Mouse (Mus musculus): Measurements from ENCODE around the gene Kbtbd12.

Kbtbd12 gene

DNA sequence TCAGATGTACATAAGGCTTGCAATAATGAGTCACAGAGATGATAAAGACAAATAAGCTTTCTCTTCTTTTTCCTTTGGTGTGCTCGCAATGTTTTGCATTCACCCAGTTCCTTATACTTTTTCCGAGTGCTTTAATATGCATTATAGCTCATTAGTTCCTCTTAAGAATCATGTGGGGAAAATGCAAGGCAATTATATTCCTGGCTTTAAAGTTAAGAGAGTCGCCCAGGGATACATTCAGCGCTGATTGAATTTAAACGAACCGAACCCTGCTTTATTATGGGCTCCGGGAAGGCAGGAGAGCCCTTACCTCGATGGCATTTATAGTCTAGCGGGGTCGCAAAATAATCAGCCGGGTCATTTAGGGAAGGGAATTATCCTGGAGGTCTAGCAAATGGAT lies 10.8 kb downstream of the Kbtbd12 start:
- no peak for DNase-seq (ENCODE audit: low spot score in 2 of 2)

DNA sequence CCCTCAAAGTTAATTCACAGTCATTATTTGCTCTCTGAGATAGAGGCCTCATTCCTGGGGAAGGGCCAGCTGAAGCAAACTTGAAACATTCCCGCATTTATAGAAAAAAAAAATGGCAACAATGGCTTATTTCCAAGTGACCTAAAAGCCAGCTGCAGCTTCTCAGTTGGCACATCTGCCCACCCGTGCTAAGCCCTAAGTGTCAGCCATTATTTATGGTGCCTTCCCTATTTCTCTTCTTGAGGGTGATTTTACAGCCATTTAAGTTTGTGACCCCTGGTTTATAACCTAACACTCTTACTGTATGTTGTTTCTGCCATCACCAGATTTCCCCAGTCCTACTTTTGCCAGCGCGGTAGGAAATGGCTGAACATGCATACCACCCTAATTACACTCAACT lies 11.3 kb downstream of the Kbtbd12 start:
- no peak for DNase-seq (ENCODE audit: low spot score in 2 of 2)

DNA sequence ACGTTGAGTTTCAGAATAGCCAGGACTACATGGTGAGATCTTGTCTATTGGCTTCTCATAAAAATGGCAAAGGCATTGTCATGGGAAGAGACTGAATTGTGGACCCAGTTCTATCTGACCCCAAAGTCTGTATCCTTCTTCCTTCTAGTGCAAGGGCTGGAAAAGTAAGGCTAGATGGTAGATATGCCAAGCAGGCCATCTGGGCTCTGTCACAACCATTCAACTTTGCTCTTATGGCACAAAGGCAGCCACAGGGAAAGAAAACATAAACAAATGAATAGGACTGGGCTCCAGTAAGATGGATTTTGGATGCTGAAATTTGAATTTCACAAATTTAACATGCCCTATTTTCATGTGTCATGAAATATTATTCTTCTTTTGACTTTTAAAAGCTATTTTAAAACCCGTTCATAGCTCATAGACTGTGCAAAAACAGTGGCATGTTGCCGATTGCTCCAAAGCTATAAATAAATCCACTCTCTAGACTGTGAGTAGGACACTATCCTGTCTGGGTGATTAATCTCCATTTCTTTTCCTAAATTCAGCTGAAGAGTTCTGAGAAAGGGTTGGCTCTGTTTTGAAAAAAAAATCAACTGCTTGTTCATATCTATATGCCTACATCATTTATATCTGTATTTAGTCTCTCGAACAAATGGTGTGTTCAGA lies 15.8 kb downstream of the Kbtbd12 start:
- peak in 1 of 2 experiments; percentile 23 for DNase-seq (ENCODE audit: low spot score in 2 of 2)

DNA sequence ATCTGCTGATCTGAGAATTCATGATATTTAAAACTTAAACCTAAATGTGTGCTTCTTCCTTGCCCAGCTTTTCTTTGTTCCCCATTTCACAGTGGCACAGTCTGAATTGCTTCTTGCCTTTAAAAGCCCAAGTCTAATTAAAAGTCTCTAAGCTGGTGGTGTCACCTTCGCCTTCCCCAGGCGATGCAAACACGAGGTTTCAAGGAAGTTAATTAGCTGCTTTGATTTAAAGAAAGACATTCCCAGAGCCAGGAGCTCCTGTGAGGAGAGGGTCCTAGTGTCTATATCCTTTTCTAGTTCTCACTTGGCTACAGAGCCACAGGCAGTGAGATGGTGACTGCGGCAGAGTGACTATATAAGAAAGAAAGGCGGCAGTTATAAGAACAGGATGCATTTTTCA lies 18.2 kb downstream of the Kbtbd12 start:
- no peak for DNase-seq (ENCODE audit: low spot score in 2 of 2)

DNA sequence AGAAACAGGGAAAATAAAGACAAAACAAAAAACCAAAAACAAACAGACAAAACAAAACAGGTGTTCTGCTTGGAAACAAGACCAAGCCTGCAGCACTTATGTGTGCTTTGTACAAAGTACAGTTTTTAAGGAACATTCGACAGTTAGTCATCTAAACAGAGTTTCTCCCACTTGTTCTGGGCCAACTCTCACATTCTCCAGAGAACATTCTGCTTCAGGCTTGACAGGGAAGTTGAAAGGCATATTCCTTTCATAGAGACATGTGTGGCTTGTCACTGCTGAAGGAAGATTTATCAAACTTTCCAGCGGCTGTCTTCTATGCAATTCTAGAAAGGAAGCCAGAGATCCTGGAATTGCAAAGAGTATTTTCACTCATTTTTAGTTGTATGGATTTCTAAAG lies 22.4 kb downstream of the Kbtbd12 start:
- no peak for DNase-seq (ENCODE audit: low spot score in 2 of 2)

DNA sequence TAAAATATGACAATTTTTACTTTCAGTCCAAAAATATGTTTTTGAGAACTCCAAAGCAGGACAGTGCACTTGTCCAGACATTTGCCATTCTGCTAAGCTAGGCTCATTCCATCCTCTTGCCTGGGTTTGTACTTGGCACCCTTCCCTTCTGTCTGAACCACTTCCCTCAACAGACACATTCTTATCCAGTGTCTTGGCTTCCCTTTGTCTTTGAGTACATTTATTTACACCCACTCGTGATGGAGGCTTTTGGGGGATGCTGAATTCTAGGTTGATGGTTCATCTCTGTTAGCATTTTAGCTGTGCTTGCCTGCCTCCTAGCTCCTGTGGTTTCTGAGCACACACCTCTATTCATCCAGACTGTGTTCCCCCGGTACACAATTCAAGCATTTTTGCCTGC lies 31.3 kb downstream of the Kbtbd12 start:
- DNase-seq (ENCODE audit: low spot score in 2 of 2), result no peak

DNA sequence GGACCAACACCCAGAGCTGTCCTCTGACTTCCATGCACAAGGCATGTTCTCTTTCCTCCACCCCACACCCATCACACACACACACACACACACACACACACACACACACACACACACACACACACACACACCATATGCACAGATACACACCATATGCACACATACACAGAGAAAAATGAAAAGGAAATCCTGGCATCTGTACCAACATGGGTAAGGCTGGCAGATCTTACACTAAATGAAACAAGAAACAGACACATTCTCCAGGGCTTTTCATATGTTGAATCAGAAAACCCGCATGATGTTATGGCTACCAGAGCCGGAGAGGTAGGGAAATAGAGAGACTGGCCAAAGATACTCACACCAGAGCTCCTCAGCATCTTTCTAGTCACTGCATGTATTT lies 32.0 kb downstream of the Kbtbd12 start:
- DNase-seq (ENCODE audit: low spot score in 2 of 2), result no peak

DNA sequence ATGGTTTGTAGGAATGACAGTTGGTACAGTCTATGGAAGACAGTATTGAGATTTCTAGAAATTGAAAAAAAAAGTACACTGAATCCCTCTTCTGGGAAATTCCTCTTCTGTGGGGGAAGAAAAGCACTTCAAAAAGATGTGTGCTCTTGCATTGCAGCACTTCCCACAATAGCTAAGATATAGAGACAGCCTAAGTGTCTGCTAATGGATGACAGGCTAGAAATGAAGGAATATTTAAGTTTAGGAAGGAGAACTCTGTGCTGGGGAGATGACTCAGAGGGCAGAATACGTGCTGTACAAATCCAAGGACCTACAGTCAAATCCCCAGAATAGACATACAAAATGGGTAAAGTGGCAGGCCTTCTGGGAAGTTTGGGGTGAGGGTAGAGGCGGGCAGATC lies 32.5 kb downstream of the Kbtbd12 start:
- DNase-seq (ENCODE audit: low spot score in 2 of 2), result no peak

DNA sequence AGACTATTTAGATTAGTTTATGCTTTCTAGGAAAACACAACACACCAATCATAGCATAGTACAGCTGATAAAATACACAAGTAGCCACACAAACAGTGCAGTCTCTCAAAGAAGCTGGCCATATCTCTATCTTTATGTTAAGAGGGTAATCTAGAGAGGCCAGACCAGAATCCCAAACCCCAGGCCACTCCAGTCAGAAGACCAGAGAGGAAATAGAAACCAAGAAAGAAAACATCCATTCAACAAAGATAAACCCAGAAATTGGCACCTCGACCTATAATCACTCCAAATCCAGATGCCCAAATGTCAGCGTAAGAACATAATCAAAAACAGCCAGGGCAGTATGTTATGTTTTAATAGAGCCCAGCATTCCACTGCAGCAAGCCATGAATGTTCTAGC lies 41.6 kb downstream of the Kbtbd12 start:
- DNase-seq (ENCODE audit: low spot score in 2 of 2), result no peak

DNA sequence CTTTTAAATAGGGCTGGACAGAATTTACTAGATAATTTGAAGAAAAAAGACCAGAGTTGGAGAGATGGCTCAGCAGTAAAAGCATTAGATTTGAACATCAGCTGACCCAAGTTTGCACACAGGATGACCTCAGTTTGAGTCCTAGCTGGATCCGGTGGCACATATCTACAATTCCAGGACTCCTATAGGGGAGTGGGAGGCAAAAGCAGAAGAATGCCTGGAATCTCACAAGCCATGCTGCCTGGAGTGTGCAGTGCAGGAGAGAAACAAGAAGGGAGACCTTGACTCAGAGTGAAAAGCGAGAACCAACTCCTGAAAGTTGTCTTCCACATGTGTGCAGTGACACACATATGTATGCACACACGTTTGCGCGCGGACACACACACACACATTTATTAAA lies 45.4 kb downstream of the Kbtbd12 start:
- no peak for DNase-seq (ENCODE audit: low spot score in 2 of 2)

DNA sequence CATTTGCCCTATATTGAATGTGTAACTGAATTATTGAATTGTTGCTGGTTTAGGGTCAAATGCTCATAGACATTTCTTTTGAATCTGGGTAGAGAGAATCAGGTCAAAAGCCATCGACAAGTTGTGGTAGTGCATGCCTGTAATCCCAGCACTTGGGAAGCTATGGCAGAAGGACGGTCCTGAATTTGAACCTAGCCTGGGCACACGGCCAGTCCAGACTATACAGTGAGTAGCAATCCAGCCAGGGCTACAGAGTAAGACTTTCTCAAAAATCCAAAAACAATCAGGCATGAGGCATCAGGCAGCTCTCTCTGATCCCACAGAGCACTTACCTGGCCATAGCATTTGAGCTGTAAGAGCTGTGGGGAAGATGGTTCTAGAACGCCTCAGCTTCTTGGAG lies 47.5 kb downstream of the Kbtbd12 start:
- DNase-seq (ENCODE audit: low spot score in 2 of 2), result peak in 1 of 2 experiments; percentile 6

DNA sequence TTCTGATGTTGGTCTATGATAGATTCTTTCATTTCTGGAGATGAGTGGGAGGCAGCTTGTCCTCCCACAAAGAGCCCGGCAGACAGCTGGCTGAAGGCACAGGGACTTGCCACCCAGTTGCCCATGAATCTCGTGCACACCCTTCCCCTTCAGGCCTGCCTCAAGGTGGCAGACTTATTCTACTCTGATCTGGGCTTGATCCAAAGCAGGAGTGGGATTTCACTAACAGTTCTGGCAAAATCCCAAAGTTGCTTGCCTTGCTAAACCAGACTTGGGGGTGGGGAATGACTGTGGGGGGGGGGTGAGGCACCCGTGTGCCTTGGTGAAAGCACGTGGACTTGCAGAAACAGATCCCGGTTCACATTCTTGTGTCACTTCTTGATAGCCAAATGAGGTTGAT lies 48.2 kb downstream of the Kbtbd12 start:
- DNase-seq (ENCODE audit: low spot score in 2 of 2), result peak; percentile 13 to 26

DNA sequence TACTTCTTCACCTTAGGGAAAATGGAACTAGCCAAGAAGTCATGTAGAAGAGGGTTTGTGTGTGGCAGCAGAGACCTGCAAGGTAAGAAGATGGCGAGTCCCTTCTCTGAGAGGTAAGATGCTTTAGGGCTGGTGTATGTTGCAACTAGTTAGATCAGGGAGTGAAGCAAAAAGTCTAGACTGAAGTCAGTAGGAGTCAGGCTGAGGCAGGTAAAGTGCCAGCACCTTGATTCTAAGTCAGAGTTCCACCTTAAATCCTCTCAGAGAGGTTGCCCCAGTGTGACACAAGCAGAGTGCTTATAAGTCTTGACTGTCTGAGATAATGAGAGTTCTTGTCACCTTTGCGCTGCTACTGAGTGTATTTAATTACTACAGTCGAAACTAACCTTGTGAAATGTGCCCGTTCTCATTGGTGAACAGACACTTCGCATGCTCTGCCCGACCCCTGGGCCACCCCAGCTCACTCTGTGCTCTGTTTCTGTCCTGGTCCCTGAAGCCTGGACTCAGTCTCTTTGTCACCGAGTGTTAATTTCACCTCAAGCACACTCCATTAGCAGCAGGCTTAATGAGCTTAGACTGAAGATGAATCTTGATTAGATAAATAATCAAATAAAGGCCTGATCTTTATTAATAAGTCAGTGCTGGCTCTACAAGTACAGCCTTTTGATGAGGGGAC lies 49.0 kb downstream of the Kbtbd12 start:
- DNase-seq (ENCODE audit: low spot score in 2 of 2), result no peak

DNA sequence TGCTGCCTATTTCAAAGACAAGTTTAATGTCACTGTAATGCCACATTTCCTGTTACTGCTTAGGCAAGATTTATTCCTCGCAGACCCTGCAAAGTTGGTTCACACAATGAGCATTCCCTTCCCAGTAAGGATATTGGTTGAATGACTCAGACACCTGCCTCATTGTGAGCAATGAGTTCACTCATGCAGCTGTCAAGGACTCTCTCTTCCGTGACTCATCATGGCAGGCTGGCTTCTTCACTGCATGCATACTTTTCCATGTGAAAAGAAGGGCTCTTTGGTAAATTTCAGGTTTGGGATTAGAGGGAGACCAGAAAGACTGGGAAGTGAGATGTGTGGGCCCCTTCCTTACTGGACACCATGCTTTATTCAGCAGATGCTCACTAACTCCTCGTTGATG lies 50.7 kb downstream of the Kbtbd12 start:
- no peak for DNase-seq (ENCODE audit: low spot score in 2 of 2)

DNA sequence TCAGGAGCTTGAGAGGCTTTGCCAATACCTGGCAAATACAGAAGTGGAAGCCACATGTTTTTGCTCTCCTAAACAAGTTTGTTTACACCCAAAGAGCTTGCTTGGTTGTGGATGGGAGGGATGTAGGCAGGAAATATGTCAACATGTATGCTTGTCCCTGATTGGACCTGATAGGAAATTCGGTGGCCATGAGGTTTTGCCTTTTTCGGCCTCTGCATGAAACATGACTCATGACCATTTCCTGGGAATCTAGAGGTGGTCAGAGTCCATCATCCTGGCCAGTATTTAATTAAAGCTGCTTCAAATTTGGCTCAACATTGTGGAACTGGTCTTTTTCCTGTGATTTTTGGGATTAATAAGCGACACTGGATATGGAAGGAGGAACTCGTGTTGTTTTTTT lies 53.8 kb downstream of the Kbtbd12 start:
- DNase-seq (ENCODE audit: low spot score in 2 of 2), result no peak

DNA sequence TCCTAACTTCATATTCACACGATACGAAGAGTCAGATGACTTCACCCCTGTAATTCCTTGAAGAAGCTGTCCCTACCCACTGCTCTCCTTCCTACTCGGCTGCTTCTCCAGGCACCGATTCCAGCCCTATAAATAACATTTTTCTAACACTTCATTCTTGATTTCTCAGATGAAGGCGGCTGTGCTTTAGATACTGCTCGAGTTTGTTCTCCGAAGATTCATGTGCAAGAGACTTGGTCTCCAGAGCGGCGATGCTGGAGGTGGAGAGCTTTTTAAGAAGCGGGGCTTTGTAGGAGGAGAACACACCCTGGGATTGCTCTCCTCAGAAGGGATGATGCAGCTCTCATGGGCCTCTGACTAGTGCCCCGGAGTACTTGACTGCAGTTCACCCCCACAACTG lies 61.3 kb downstream of the Kbtbd12 start:
- DNase-seq (ENCODE audit: low spot score in 2 of 2), result no peak

DNA sequence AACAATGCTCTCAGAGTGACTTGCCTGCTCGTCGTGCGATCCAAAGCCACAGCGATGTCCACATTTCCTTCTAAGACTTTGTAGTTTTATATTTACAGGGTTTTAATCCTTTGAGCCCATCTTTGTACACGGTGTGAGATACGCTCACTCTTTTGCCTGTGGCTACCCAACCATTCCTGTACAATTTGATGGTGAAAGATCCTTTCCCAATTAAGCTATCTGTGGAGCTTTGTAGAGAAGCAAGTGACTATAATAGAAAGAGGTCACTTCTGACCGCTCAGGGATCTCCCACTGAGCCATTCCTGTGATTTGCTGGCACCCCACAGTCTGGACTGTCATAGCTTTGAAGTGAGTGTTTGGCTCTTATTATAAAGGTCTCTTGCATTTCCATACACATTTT lies 71.1 kb downstream of the Kbtbd12 start:
- no peak for DNase-seq (ENCODE audit: low spot score in 2 of 2)

DNA sequence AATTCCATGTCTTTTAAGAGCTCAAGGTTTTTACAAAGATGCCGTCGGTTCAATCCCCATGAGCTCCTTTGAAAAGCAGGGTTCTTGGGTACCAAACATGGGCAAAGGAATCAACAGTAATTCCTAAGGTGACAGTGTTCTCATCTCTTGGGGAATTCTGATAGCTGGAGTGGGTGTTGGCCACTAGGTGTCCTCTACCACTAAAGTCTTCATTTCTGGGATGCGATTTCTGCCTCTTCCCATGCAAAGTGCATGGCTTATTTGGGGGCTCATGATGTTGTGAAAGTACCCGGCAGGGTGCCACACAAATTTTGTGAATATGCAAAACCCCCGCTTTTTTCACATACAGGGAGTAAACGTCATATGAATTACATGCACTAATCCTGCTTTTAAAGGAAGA lies 72.7 kb downstream of the Kbtbd12 start:
- no peak for DNase-seq (ENCODE audit: low spot score in 2 of 2)

DNA sequence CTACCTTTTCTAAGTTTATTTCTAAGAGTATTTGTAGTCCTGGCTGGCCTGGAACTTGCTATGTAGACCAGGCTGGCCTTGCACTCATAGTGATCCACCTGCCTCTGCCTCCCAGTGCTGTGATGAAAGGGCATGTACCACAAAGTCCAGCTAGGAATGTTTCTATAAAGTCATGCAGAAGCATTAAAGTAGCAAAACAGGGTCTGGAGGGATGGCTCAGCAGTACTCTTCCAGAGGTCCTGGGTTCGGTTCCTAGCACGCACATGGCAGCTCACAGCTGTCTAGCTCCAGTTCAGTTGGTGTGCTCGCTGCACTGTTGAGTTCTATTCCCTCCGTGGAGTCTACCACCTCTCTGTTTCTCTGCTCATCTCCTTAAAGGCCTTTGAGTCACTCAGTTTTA lies 77.6 kb downstream of the Kbtbd12 start:
- DNase-seq (ENCODE audit: low spot score in 2 of 2), result no peak

DNA sequence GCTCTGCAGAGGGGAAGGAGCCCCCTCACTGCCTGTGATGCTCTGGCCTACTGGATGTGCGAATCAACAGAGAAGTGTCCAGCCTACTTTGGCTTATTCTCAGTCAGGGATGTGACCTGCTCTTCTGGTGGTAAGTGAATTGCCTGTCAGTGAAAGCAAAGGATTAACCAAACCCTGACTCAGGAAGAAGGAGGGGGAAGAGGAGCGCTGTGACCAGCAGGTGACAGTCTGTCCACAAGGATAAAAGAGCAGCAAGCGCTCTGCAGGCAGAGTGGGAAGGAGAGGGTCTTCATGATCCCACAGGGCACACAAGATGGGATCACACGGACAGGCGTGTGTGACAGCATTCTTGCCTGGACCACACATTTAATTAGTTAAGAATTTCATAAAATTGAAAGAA lies 78.1 kb downstream of the Kbtbd12 start:
- DNase-seq (ENCODE audit: low spot score in 2 of 2), result no peak

DNA sequence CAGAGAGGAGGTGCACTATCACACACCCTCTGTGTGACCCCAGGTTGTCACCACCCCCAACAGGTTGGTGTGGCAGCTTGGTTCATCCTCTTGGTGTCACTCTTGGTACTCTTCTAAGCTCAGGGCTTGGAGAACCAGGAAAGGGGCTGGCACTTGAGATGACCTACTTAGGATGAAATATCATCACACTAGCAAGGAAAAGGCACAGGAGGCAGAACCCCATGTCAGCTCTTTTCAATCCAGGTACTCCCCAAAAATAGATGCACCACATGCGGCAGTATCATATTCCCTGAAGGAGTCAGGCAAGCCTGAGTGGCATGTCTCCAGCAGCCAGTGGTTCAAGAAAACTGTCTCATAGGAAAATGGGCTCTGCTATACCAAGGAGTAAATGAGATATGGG lies 79.7 kb downstream of the Kbtbd12 start:
- no peak for DNase-seq (ENCODE audit: low spot score in 2 of 2)

DNA sequence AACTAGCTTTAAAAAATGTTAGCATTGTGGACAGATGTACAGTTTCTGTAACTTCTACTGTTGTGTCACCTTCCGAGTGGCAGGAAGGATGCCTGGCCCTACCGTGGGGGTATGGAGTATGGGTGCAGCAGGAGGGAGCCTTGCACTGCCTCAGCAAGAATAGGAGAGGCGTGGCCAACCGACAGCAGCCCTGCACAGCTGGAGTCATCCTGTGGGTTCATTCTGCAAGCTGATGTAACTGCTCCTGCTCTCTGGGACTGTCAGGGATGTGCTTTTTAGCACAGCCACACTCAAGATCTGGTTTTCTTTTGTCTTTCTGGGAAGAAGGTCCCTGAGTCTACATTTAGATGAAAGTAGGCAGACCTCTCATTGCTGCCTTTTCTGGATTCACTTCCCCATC lies 80.2 kb downstream of the Kbtbd12 start:
- DNase-seq (ENCODE audit: low spot score in 2 of 2), result no peak

DNA sequence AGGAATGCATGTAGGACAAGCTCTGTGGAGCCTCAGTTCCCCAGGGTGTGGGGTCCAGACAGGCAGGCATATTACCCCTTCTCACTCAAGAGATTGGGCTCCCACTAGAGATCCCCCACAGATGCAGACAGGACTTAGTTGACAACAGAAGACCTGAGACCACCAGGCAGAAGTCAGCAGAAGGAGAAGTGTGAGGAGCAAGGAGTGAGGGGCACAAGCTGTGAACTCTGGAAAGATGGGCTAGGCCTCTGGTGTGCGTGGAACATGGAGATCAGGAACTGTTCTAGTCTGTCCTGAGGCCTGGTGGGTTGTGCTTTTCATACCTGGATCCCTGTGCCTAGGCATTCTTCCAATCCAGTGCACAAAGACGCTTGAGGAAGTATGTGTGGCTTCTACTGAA lies 87.8 kb downstream of the Kbtbd12 start:
- no peak for DNase-seq (ENCODE audit: low spot score in 2 of 2)
